Mouse (Mus musculus): ENCODE measurements around the gene Ankrd35. TPM values are rescaled to one million over a fixed set of nuclear protein-coding genes. Genes with fewer than 3 reads are reported as not detected.
A peak's percentile ranks its signal among the peaks of the same experiment; 100 is the strongest.
"Not testable (repeated sequence)": the region's sequence is repeated elsewhere in the genome, so short reads cannot be mapped to it uniquely, and the experiment has no call there.

Gene Ankrd35
- total RNA-seq, 2 experiments from 2014 or later = 6.3 to 6.7 TPM

GRCm38 (mm10) chr3:96727828-96728633 lies 58.1 kb downstream of the Ankrd35 start:
- no peak for TF ChIP-seq CTCF (conservative IDR thresholded peaks at IDR 0.05)
- peak overlapping the region; percentile 97 for H3K4me3 ChIP-seq
- DNase-seq (ENCODE audit: low spot score in 2 of 2) = no peak
- peak overlapping the region; percentile 96 for H3K27ac ChIP-seq

- no peak for DNase-seq (ENCODE audit: low spot score in 2 of 2)
- Histone ChIP-seq H3K4me3 (peak overlapping the region; percentile 97), H3K27ac (peak overlapping the region; percentile 96)
- no peak for TF ChIP-seq CTCF (conservative IDR thresholded peaks at IDR 0.05)
Measured at GRCm38 (mm10) chr3:96728634-96729402, 58.9 kb downstream of the Ankrd35 start.

GRCm38 (mm10) chr3:96729403-96729784 lies 59.5 kb downstream of the Ankrd35 start:
- Histone ChIP-seq H3K27ac (no peak overlapping the region), H3K4me3 (peak overlapping the region; percentile 97)
- peak; percentile 41 for TF ChIP-seq CTCF (conservative IDR thresholded peaks at IDR 0.05)
- DNase-seq (ENCODE audit: low spot score in 2 of 2) = no peak

- Histone ChIP-seq H3K27ac (no peak overlapping the region), H3K4me3 (no peak overlapping the region)
- DNase-seq (ENCODE audit: low spot score in 2 of 2) = no peak
- no peak for TF ChIP-seq CTCF (conservative IDR thresholded peaks at IDR 0.05)
Measured at GRCm38 (mm10) chr3:96730785-96731184, 60.9 kb downstream of the Ankrd35 start.

- no peak for DNase-seq (ENCODE audit: low spot score in 2 of 2)
- peak overlapping the region; percentile 76; the same call in 1 of the 2 replicates for H3K27ac ChIP-seq
- no peak for TF ChIP-seq CTCF (conservative IDR thresholded peaks at IDR 0.05)
- no peak overlapping the region for H3K4me3 ChIP-seq
Measured at GRCm38 (mm10) chr3:96733984-96734383, 64.1 kb downstream of the Ankrd35 start.

GRCm38 (mm10) chr3:96735200-96735599 lies 65.3 kb downstream of the Ankrd35 start:
- Histone ChIP-seq H3K27ac (peak overlapping the region; percentile 77), H3K4me3 (no peak overlapping the region)
- DNase-seq (ENCODE audit: low spot score in 2 of 2) = peak in 1 of 2 experiments; percentile 64
- no peak for TF ChIP-seq CTCF (conservative IDR thresholded peaks at IDR 0.05)

- peak overlapping the region; percentile 28; the same call in 1 of the 2 replicates for H3K27ac ChIP-seq
- no peak for TF ChIP-seq CTCF (conservative IDR thresholded peaks at IDR 0.05)
- no peak for DNase-seq (ENCODE audit: low spot score in 2 of 2)
- no peak overlapping the region for H3K4me3 ChIP-seq
Measured at GRCm38 (mm10) chr3:96737013-96737740, 67.2 kb downstream of the Ankrd35 start.

- Histone ChIP-seq H3K27ac (no peak overlapping the region), H3K4me3 (no peak overlapping the region)
- no peak for DNase-seq (ENCODE audit: low spot score in 2 of 2)
- peak; percentile 60 for TF ChIP-seq CTCF (conservative IDR thresholded peaks at IDR 0.05)
Measured at GRCm38 (mm10) chr3:96737995-96738394, 68.1 kb downstream of the Ankrd35 start.

- TF ChIP-seq CTCF (conservative IDR thresholded peaks at IDR 0.05) = peak; percentile 26; the same call in 1 of the 2 replicates
- H3K4me3 ChIP-seq; DNase-seq (ENCODE audit: low spot score in 2 of 2); H3K27ac ChIP-seq: not testable (repeated sequence)
Measured at GRCm38 (mm10) chr3:96740279-96740678, 70.3 kb downstream of the Ankrd35 start.

Other genes starting within 250 kb of the Ankrd35 start
- gene BC107364, start 217.8 kb upstream of the Ankrd35 start, total RNA-seq (2021) = not detected
- gene Hfe2, start 145.0 kb upstream of the Ankrd35 start, total RNA-seq (2021) = under 1 TPM in 1 of 2 experiments, not detected in 1; 0.23 TPM
- 10 to 100 TPM; 22.6 to 36.4 TPM for gene Txnip, start 112.2 kb upstream of the Ankrd35 start, total RNA-seq (2021)
- not detected for gene Gm16253, start 93.1 kb upstream of the Ankrd35 start, total RNA-seq (2021)
- 10 to 100 TPM; 32.1 to 34.4 TPM for gene Polr3gl, start 76.0 kb upstream of the Ankrd35 start, total RNA-seq (2021)
- 10 to 100 TPM; 55.2 to 56.7 TPM for gene Ankrd34a, start 73.5 kb upstream of the Ankrd35 start, total RNA-seq (2021)
- gene Lix1l, start 69.0 kb upstream of the Ankrd35 start, total RNA-seq (2021) = 10 to 100 TPM; 29.0 to 29.1 TPM
- gene Rbm8a, start 40.2 kb upstream of the Ankrd35 start, total RNA-seq (2021) = 10 to 100 TPM; 51.4 to 52.0 TPM
- 10 to 100 TPM; 57.1 to 59.6 TPM for gene Pex11b, start 34.8 kb upstream of the Ankrd35 start, total RNA-seq (2021)
- gene Gm42957, start 34.7 kb upstream of the Ankrd35 start, total RNA-seq (2021) = under 1 TPM; 0.12 to 0.87 TPM
- 1 to 10 TPM; 2.0 to 3.1 TPM for gene Itga10, start 24.5 kb upstream of the Ankrd35 start, total RNA-seq (2021)
- gene Pias3, start 26.3 kb downstream of the Ankrd35 start, total RNA-seq (2021) = 10 to 100 TPM; 32.5 to 44.4 TPM
- gene Nudt17, start 38.4 kb downstream of the Ankrd35 start, total RNA-seq (2021) = 10 to 100 TPM; 15.0 to 16.2 TPM
- gene Polr3c, start 57.5 kb downstream of the Ankrd35 start, total RNA-seq (2021) = 10 to 100 TPM; 23.5 to 24.0 TPM
- gene Rnf115, start 57.5 kb downstream of the Ankrd35 start, total RNA-seq (2021) = 10 to 100 TPM; 59.7 to 61.3 TPM
- under 1 TPM in 1 of 2 experiments, not detected in 1; 0.33 TPM for gene Pdzk1, start 159.2 kb downstream of the Ankrd35 start, total RNA-seq (2021)
- not detected for gene Cd160, start 159.2 kb downstream of the Ankrd35 start, total RNA-seq (2021)
- gene Gja5, start 234.6 kb downstream of the Ankrd35 start, total RNA-seq (2021) = 1 to 10 TPM in 1 of 2 experiments, under 1 TPM in 1; 0.84 to 1.4 TPM
- 10 to 100 TPM; 40.1 to 46.1 TPM for gene Gpr89, start 235.2 kb downstream of the Ankrd35 start, total RNA-seq (2021)

All from layer of hippocampus, adult 2 months (tissue).